Mouse (Mus musculus) bone marrow, adult 2 months (tissue): ENCODE measurements around the gene Cfap36. TPM values are rescaled to one million over a fixed set of nuclear protein-coding genes. Genes with fewer than 3 reads are reported as not detected.

ENCODE experiments used
- H3K27ac ChIP-seq: fragments of 200-500 bp; 2 replicates; pipeline ENCODE4 v1.5.1; 2012; ENCODE audit warnings: low read depth, mild to moderate bottlenecking, control low read depth, inconsistent platforms, low read length; ENCODE audit not compliant: control insufficient read depth, poor library complexity, insufficient read depth
- H3K4me1 ChIP-seq: fragments of 200-500 bp; 2 replicates; pipeline ENCODE4 v1.6.1; 2011; ENCODE audit warnings: low read length; ENCODE audit not compliant: control insufficient read depth, insufficient read depth
- H3K4me3 ChIP-seq: fragments of 200-500 bp; replicated peaks from 2 replicates; pipeline ENCODE3; 2011; ENCODE audit warnings: mild to moderate bottlenecking, low read depth, low read length, control low read depth; ENCODE audit not compliant: control insufficient read depth
- CTCF ChIP-seq: fragments of 200-500 bp; IDR thresholded peaks from 2 replicates; pipeline ENCODE4 v1.5.1; 2011; ENCODE audit warnings: low read length, control low read depth; ENCODE audit not compliant: control insufficient read depth, insufficient read depth
- POLR2A ChIP-seq: fragments of 200-500 bp; IDR thresholded peaks from 2 replicates; pipeline ENCODE4 v1.6.1; 2011; ENCODE audit warnings: low read depth, mild to moderate bottlenecking, control low read depth, low read length, borderline replicate concordance; ENCODE audit not compliant: control insufficient read depth
- WGBS: fragments of 180-500 bp; shearing (Covaris S2); methylation state at CpG from one replicate; pipeline ENCODE4 v1.1.7; 2018; 5-methylcytosine and 5-hydroxymethylcytosine counted together
- polyA plus RNA-seq: library from polyadenylated mRNA; stranded (reverse); fragments of >200 nt; gene quantifications from 2 replicates; pipeline ENCODE4 v1.2.4, GENCODE M21; 2011; ENCODE audit warnings: low replicate concordance; ENCODE audit not compliant: missing spikeins, insufficient read depth, insufficient read length

The Cfap36 gene
- polyA plus RNA-seq, 1 experiment: 12.1 TPM

- Histone ChIP-seq H3K27ac (no peak overlapping the region), H3K4me3 (peak overlapping the region; percentile 100), H3K4me1 (no peaks in the 10 kb centered on the region)
- TF ChIP-seq CTCF (no peak), POLR2A (no peak)
- 3% methylated on average over 13 of the region's 13 CpGs for WGBS
Measured at GRCm38 (mm10) chr11:29173706-29174436, 73.3 kb downstream of the Cfap36 start.

DNA sequence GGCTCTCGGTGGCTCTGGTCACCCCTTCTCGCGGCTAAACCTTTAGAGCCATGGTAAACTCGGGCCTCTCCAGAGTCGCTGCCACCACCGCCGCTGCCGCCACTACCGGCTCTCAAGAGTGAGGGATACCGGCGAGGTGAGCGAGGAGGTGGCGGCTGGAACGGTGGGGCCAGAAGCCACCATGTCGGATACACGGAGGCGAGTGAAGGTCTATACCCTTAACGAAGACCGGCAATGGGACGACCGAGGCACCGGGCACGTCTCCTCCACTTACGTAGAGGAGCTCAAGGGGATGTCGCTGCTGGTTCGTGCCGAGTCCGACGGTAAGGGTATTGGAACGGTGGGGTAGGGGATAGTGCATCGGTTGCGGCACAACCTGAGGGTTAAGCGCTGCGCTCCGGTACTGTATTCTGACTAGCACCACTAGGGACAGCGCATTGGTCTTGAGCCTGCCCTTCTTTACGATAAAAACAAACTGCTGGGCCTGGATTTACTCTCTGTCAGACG lies 74.0 kb downstream of the Cfap36 start:
- TF ChIP-seq POLR2A (no peak), CTCF (peak; percentile 51; the same call in 1 of the 2 replicates)
- Histone ChIP-seq H3K4me3 (peak overlapping the region; percentile 100), H3K27ac (peak overlapping the region; percentile 96), H3K4me1 (no peaks in the 10 kb centered on the region)
- whole genome bisulfite sequencing: under 1% methylated on average over 38 of the region's 38 CpGs

DNA sequence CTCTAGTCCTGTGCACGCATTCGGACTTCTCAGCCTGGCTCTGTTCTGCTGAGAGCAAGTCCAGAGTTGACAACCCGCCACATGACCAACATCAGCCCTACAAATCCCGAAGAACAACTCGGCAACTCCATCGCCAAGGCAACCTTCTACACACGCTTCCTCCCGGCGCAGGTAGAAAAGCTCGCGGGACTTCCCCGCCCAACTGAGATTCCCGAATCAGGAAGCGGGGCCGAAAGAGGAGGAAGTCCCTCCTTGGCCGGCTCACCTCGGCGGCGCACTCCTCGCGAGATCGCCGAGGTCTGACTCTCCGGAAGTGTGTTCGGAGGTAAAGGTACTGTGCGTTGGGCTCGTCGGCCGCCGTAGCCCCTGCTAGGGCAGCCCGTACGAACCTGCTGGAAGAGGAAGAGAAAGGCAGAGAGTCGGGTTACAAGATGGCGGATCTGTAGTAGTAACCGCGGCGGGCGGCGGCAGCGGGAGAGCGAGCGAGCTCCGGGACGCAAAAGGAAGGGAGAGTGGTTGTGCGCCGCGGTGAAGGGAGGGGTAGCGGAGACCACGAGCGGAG lies 74.6 kb downstream of the Cfap36 start, which contains the start of gene Ppp4r3b:
Ppp4r3b (plus strand) TSS at position 328 of the 562 bp plus-strand sequence.
- Histone ChIP-seq H3K4me3 (peak within 1 kb of the TSS; percentile 100), H3K4me1 (no peaks in the 10 kb centered on the region), H3K27ac (peak within 1 kb of the TSS; percentile 96)
- TF ChIP-seq CTCF (no peak), POLR2A (peak; percentile 87; the same call in 1 of the 2 replicates)
- under 1% methylated on average over 50 of the region's 50 CpGs for WGBS

DNA sequence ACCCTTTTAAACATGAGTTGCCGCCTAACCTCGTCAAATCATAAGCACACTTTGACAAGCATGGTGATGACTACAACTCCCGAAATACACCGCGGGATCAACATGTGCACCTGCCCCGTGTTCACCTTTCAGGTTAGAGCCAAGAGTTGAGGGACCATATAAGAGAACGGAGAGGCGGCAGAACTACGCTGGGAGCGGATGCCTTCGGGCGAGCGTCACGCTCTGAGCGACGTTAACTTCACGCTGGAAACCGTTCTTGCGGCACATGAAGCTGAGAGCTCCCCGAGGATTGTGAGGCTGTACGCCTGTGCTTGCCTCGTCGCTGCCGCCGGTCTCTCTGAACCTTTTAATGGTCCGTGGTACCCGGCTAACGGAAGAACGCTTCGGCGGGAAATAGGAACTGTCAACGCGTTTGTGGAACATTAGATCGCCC lies 75.2 kb downstream of the Cfap36 start:
- TF ChIP-seq CTCF: no peak
- TF ChIP-seq POLR2A: peak; percentile 29; the same call in 1 of the 2 replicates
- Histone ChIP-seq H3K4me1 (no peaks in the 10 kb centered on the region), H3K27ac (peak overlapping the region; percentile 96), H3K4me3 (peak overlapping the region; percentile 100)
- under 1% methylated on average over 34 of the region's 34 CpGs for WGBS

Other genes with a start within 250 kb of the Cfap36 start
- 11.9 and 17.2 TPM in 2 replicates for gene Pnpt1, start 116.7 kb downstream of the Cfap36 start, polyA plus RNA-seq
- gene Ppp4r3b, start 74.5 kb downstream of the Cfap36 start, polyA plus RNA-seq: 34.2 and 41.6 TPM in 2 replicates
- 6.5 and 8.5 TPM in 2 replicates for gene Ccdc88a, start 126.2 kb upstream of the Cfap36 start, polyA plus RNA-seq